Mouse (Mus musculus): ENCODE measurements around the gene Ets2.
"Not testable (repeated sequence)": the region's sequence is repeated elsewhere in the genome, so short reads cannot be mapped to it uniquely, and the experiment has no call there.

GRCm38 (mm10) chr16:95764041-95764440 is 62.2 kb downstream of the Ets2 start:
- not testable (repeated sequence) for TF ChIP-seq ZNF384 (IDR thresholded peaks at IDR 0.05; ENCODE audit: low read depth, low read length); CHD2 (IDR thresholded peaks at IDR 0.05; ENCODE audit: low read depth, low read length); MAFK (IDR thresholded peaks at IDR 0.05; ENCODE audit: insufficient read depth, low read depth, low read length); HCFC1 (IDR thresholded peaks at IDR 0.05; ENCODE audit: borderline replicate concordance, insufficient read depth, low read length); ZC3H11A (IDR thresholded peaks at IDR 0.05; ENCODE audit: borderline replicate concordance, low read depth, low read length)

All from ES-E14 (cell line).